In genomic region chr16:91847525-91848225, GRCm38 (mm10) we compare ENCODE assay signal across 14 mouse cellular contexts.
DNase-seq lines count a peak whose midpoint lies in the region; ATAC-seq and TF ChIP-seq lines count a peak whose summit lies in the region.
"Had no signal": no experiment of that assay in that cellular context is flagged by ENCODE, and none has a peak within 500 bp of the region (broad histone marks: within the 10 kb centered on the region; RNA-seq: fewer than 3 reads in every experiment).

No protein-coding gene starts in this region.

- TF ChIP-seq POLR2A in lung, adult 2 months (IDR thresholded peaks at IDR 0.05; ENCODE audit: borderline replicate concordance, extremely low read depth, low read depth, low read length) = no peak

- H3K9ac ChIP-seq in lung, embryonic 14.5 days = no peak overlapping the region
- peak overlapping the region; percentile 30; the same call in 1 of the 2 replicates for H3K9ac ChIP-seq in heart, embryonic 13.5 days
- H3K9ac ChIP-seq: lung, embryonic 15.5 days; midbrain, embryonic 12.5 days had no signal

- no peak for ATAC-seq in lung, embryonic 14.5 days (ENCODE audit: insufficient read depth)
- no peak; the same call in 1 of the 2 replicates for ATAC-seq in heart, embryonic 13.5 days (ENCODE audit: extremely low read depth, insufficient number of reproducible peaks, low FRiP score, low TSS enrichment)
- no peak for ATAC-seq in CD4-positive, CD25-positive, alpha-beta regulatory T cell, adult 4 months
- ATAC-seq: Patski had no signal

- TF ChIP-seq CTCF in lung, embryonic 14.5 days (IDR thresholded peaks at IDR 0.05; ENCODE audit: low read depth) = no peak
- TF ChIP-seq CTCF in lung, adult 2 months (IDR thresholded peaks at IDR 0.05; ENCODE audit: insufficient read depth, low read length) = no peak

- WGBS in lung, embryonic 14.5 days = 89% methylated on average over 13 of the region's 13 CpGs
- 88% methylated on average over 13 of the region's 13 CpGs for WGBS in lung, adult 2 months
- 62% methylated on average over 13 of the region's 13 CpGs for WGBS in heart, embryonic 13.5 days

- H3K27me3 ChIP-seq in lung, embryonic 14.5 days (ENCODE audit: insufficient read depth, low read length) = no peaks in the 10 kb centered on the region
- no peaks in the 10 kb centered on the region for H3K27me3 ChIP-seq in heart, embryonic 13.5 days (replicated peaks)
- H3K27me3 ChIP-seq: lung, embryonic 15.5 days; midbrain, embryonic 12.5 days; Patski had no signal

- DNase-seq in heart, adult 11 months = peak; percentile 96
- no peak for DNase-seq in heart, adult 8-10 months (ENCODE audit: low spot score)
- DNase-seq in lung, embryonic 14.5 days = no peak
- DNase-seq in lung, adult 2 months = no peak
- no peak for DNase-seq in urinary bladder, postnatal 14 days (ENCODE audit: low spot score)
- no peak for DNase-seq in retina, postnatal 1 day
- DNase-seq: adrenal gland, postnatal 25 days; embryo, embryonic 11 days; kidney, adult 9 months had no signal

- H3K27ac ChIP-seq in lung, embryonic 14.5 days (ENCODE audit: low read depth) = 0 out of 2 replicates have a peak overlapping the region, but pooled peaks have one; percentile 8
- peak overlapping the region; percentile 80 for H3K27ac ChIP-seq in heart, embryonic 13.5 days (replicated peaks)
- H3K27ac ChIP-seq: lung, embryonic 15.5 days; midbrain, embryonic 12.5 days had no signal

- H3K4me3 ChIP-seq in lung, embryonic 14.5 days (ENCODE audit: low read depth, low read length) = no peak overlapping the region
- no peak overlapping the region for H3K4me3 ChIP-seq in lung, adult 2 months (replicated peaks; ENCODE audit: extremely low read depth, low read depth, low read length)
- no peak overlapping the region for H3K4me3 ChIP-seq in heart, embryonic 13.5 days
- H3K4me3 ChIP-seq: lung, embryonic 15.5 days; midbrain, embryonic 12.5 days had no signal

- no peaks in the 10 kb centered on the region for H3K9me3 ChIP-seq in lung, embryonic 14.5 days (ENCODE audit: low read depth, low read length)
- H3K9me3 ChIP-seq in heart, embryonic 13.5 days = no peaks in the 10 kb centered on the region
- H3K9me3 ChIP-seq: lung, embryonic 15.5 days; midbrain, embryonic 12.5 days had no signal

- H3K36me3 ChIP-seq in lung, embryonic 14.5 days (ENCODE audit: insufficient read depth) = peaks cover 54% of the 10 kb centered on the region
- peaks cover 72% of the 10 kb centered on the region for H3K36me3 ChIP-seq in heart, embryonic 13.5 days

- H3K4me1 ChIP-seq in lung, embryonic 14.5 days (ENCODE audit: insufficient read depth) = no peaks in the 10 kb centered on the region
- peaks cover 7% of the 10 kb centered on the region; the same call in 1 of the 2 replicates for H3K4me1 ChIP-seq in lung, adult 2 months (ENCODE audit: control insufficient read depth, insufficient read depth, low read length)
- peaks cover 51% of the 10 kb centered on the region for H3K4me1 ChIP-seq in heart, embryonic 13.5 days
- H3K4me1 ChIP-seq: midbrain, embryonic 12.5 days had no signal

- H3K4me2 ChIP-seq in lung, embryonic 14.5 days = no peak overlapping the region
- H3K4me2 ChIP-seq in heart, embryonic 13.5 days = no peak overlapping the region
- H3K4me2 ChIP-seq: lung, embryonic 15.5 days; midbrain, embryonic 12.5 days had no signal
